Mouse (Mus musculus) bone marrow macrophage, adult 2 months (primary cell): ENCODE measurements around the gene Gcsh.

Source experiments
- CTCF ChIP-seq: IDR thresholded peaks from 2 replicates; pipeline ENCODE4 v1.5.1; 2012; ENCODE audit warnings: low read depth, mild to moderate bottlenecking, low read length, moderate library complexity
- POLR2A ChIP-seq: IDR thresholded peaks from 2 replicates; pipeline ENCODE4 v1.6.1; 2012; ENCODE audit warnings: mild to moderate bottlenecking, low read depth, low read length, borderline replicate concordance

GRCm38 (mm10) chr8:117019323-117020275 lies 26.3 kb upstream of the Gcsh start:
- TF ChIP-seq CTCF (no peak), POLR2A (no peak)
